Comparison of ENCODE assay signal across 10 mouse cellular contexts in genomic region chr3:90084790-90085189, GRCm38 (mm10). TPM values are rescaled to one million over a fixed set of nuclear protein-coding genes. Genes with fewer than 3 reads are reported as not detected.
A peak's percentile ranks its signal among the peaks of the same experiment; 100 is the strongest.
DNase-seq lines count a peak whose midpoint lies in the region; ATAC-seq lines count a peak whose summit lies in the region.
"Had no signal": no experiment of that assay in that cellular context is flagged by ENCODE, and none has a peak within 500 bp of the region (broad histone marks: within the 10 kb centered on the region; RNA-seq: fewer than 3 reads in every experiment).

No protein-coding gene starts in this region.

- WGBS in midbrain, embryonic 12.5 days = 82% methylated on average over 4 of the region's 4 CpGs
- 87% methylated on average over 4 of the region's 4 CpGs for WGBS in midbrain, embryonic 11.5 days
- WGBS in heart, embryonic 16.5 days = 49% methylated on average over 4 of the region's 4 CpGs
- 60% methylated on average over 4 of the region's 4 CpGs for WGBS in stomach, embryonic 15.5 days

- H3K27me3 ChIP-seq in midbrain, embryonic 12.5 days = no peaks in the 10 kb centered on the region
- no peaks in the 10 kb centered on the region for H3K27me3 ChIP-seq in midbrain, embryonic 11.5 days (ENCODE audit: control insufficient read depth, insufficient read depth, low read length)
- no peaks in the 10 kb centered on the region for H3K27me3 ChIP-seq in heart, embryonic 16.5 days (ENCODE audit: control insufficient read depth, insufficient read depth, low read length)
- no peaks in the 10 kb centered on the region for H3K27me3 ChIP-seq in stomach, embryonic 15.5 days (replicated peaks)

- H3K36me3 ChIP-seq in midbrain, embryonic 12.5 days = peaks cover 39% of the 10 kb centered on the region
- H3K36me3 ChIP-seq in midbrain, embryonic 11.5 days (ENCODE audit: control insufficient read depth, insufficient read depth, low read length) = peaks cover 6% of the 10 kb centered on the region; the same call in 1 of the 2 replicates
- H3K36me3 ChIP-seq in heart, embryonic 16.5 days (ENCODE audit: control insufficient read depth, insufficient read depth) = peaks cover 29% of the 10 kb centered on the region
- peaks cover 25% of the 10 kb centered on the region for H3K36me3 ChIP-seq in stomach, embryonic 15.5 days

- no peak overlapping the region for H3K9ac ChIP-seq in midbrain, embryonic 12.5 days (replicated peaks)
- no peak overlapping the region for H3K9ac ChIP-seq in midbrain, embryonic 11.5 days (ENCODE audit: low read length)
- H3K9ac ChIP-seq in heart, embryonic 16.5 days (ENCODE audit: low read length) = no peak overlapping the region
- H3K9ac ChIP-seq in stomach, embryonic 15.5 days = no peak overlapping the region

- H3K4me1 ChIP-seq in midbrain, embryonic 12.5 days = peaks cover 37% of the 10 kb centered on the region
- peaks cover 23% of the 10 kb centered on the region for H3K4me1 ChIP-seq in midbrain, embryonic 11.5 days (ENCODE audit: control insufficient read depth, insufficient read depth, low read length)
- peaks cover 50% of the 10 kb centered on the region for H3K4me1 ChIP-seq in heart, embryonic 16.5 days (ENCODE audit: control insufficient read depth, insufficient read depth, low read length)
- H3K4me1 ChIP-seq in stomach, embryonic 15.5 days = peaks cover 47% of the 10 kb centered on the region

- peak; percentile 43 to 54 for DNase-seq in heart, adult 18-20 months
- no peak for DNase-seq in heart, postnatal 36 days
- DNase-seq in midbrain, embryonic 11.5 days (ENCODE audit: low spot score, missing footprints) = no peak
- DNase-seq in ovary, postnatal 14 days (ENCODE audit: low spot score) = no peak
- no peak for DNase-seq in adrenal gland, adult (ENCODE audit: inconsistent age in 2 of 2, low spot score in 1 of 2)
- DNase-seq: adrenal gland, adult 8-10 months; thymus, adult 18-20 months had no signal

- H3K27ac ChIP-seq in midbrain, embryonic 12.5 days (replicated peaks) = 0 out of 2 replicates have a peak overlapping the region, but pooled peaks have one; percentile 12
- no peak overlapping the region for H3K27ac ChIP-seq in midbrain, embryonic 11.5 days (ENCODE audit: low read depth, low read length)
- peak overlapping the region; percentile 25; the same call in 1 of the 2 replicates for H3K27ac ChIP-seq in heart, embryonic 16.5 days (ENCODE audit: low read length)
- H3K27ac ChIP-seq in stomach, embryonic 15.5 days = peak overlapping the region; percentile 77; the same call in 1 of the 2 replicates

- intact Hi-C loops in heart, postnatal 36 days (cut with DNase I) = no loop called here

- no peaks in the 10 kb centered on the region for H3K9me3 ChIP-seq in midbrain, embryonic 12.5 days
- no peaks in the 10 kb centered on the region for H3K9me3 ChIP-seq in midbrain, embryonic 11.5 days (ENCODE audit: control insufficient read depth, low read length)
- H3K9me3 ChIP-seq in heart, embryonic 16.5 days (replicated peaks; ENCODE audit: control insufficient read depth, low read length) = no peaks in the 10 kb centered on the region
- H3K9me3 ChIP-seq in stomach, embryonic 15.5 days = no peaks in the 10 kb centered on the region

- ATAC-seq in midbrain, embryonic 12.5 days (ENCODE audit: low FRiP score, low read depth) = no peak
- ATAC-seq in midbrain, embryonic 11.5 days (ENCODE audit: low FRiP score) = no peak
- ATAC-seq in heart, embryonic 16.5 days (replicated peaks; ENCODE audit: extremely low read depth, insufficient read depth, low FRiP score) = no peak
- no peak for ATAC-seq in stomach, embryonic 15.5 days (ENCODE audit: insufficient read depth, low FRiP score, low read depth)

- no peak overlapping the region for H3K4me3 ChIP-seq in midbrain, embryonic 12.5 days
- no peak overlapping the region for H3K4me3 ChIP-seq in midbrain, embryonic 11.5 days (ENCODE audit: low read depth, low read length)
- no peak overlapping the region for H3K4me3 ChIP-seq in heart, embryonic 16.5 days (ENCODE audit: low read length)
- H3K4me3 ChIP-seq in stomach, embryonic 15.5 days (replicated peaks) = no peak overlapping the region

- no peak overlapping the region for H3K4me2 ChIP-seq in midbrain, embryonic 12.5 days (replicated peaks)
- no peak overlapping the region for H3K4me2 ChIP-seq in midbrain, embryonic 11.5 days
- peak overlapping the region; percentile 4; the same call in 1 of the 2 replicates for H3K4me2 ChIP-seq in heart, embryonic 16.5 days (ENCODE audit: low read depth, low read length)
- no peak overlapping the region; the same call in 1 of the 2 replicates for H3K4me2 ChIP-seq in stomach, embryonic 15.5 days

RNA-seq across cellular contexts. Expression of gene Tpm3, which starts 12.3 kb away (rescaled TPM):
- total RNA-seq in heart, adult 18-20 months (2021) = 10 to 100 TPM; 42.9 to 46.2 TPM
- 10 to 100 TPM; 50.9 to 56.1 TPM for total RNA-seq in heart, postnatal 36 days (2021)
- polyA plus RNA-seq in midbrain, embryonic 12.5 days (2016; fragmentation: Nextera tagmentation; extraction: Ambion mirVana) = 454 and 459 TPM in 2 replicates
- 499 and 533 TPM in 2 replicates for polyA plus RNA-seq in midbrain, embryonic 11.5 days (2014; fragmentation: Nextera tagmentation; extraction: Ambion mirVana)
- 267 and 298 TPM in 2 replicates for polyA plus RNA-seq in heart, embryonic 16.5 days (2015; fragmentation: Nextera tagmentation; extraction: Ambion mirVana)
- 505 and 543 TPM in 2 replicates for polyA plus RNA-seq in stomach, embryonic 15.5 days (2015; fragmentation: Nextera tagmentation; extraction: Ambion mirVana)

RNA-seq across cellular contexts. Expression of gene Nup210l, which starts 19.1 kb away (rescaled TPM):
- total RNA-seq in heart, adult 18-20 months (2021) = under 1 TPM; 0.12 to 0.18 TPM
- under 1 TPM; 0.11 TPM for total RNA-seq in heart, postnatal 36 days (2021)
- polyA plus RNA-seq in midbrain, embryonic 12.5 days (2016; fragmentation: Nextera tagmentation; extraction: Ambion mirVana) = 0.54 and 0.57 TPM in 2 replicates
- 0.57 and 0.60 TPM in 2 replicates for polyA plus RNA-seq in midbrain, embryonic 11.5 days (2014; fragmentation: Nextera tagmentation; extraction: Ambion mirVana)
- polyA plus RNA-seq in heart, embryonic 16.5 days (2015; fragmentation: Nextera tagmentation; extraction: Ambion mirVana) = 0.25 and 0.32 TPM in 2 replicates
- 0.19 and 0.27 TPM in 2 replicates for polyA plus RNA-seq in stomach, embryonic 15.5 days (2015; fragmentation: Nextera tagmentation; extraction: Ambion mirVana)

RNA-seq across cellular contexts. Expression of gene Ubap2l, which starts 32.4 kb away (rescaled TPM):
- total RNA-seq in heart, adult 18-20 months (2021) = 100 to 1,000 TPM in 1 of 2 experiments, 10 to 100 TPM in 1; 83.7 to 107 TPM
- 100 to 1,000 TPM; 101 to 121 TPM for total RNA-seq in heart, postnatal 36 days (2021)
- polyA plus RNA-seq in midbrain, embryonic 12.5 days (2016; fragmentation: Nextera tagmentation; extraction: Ambion mirVana) = 207 and 222 TPM in 2 replicates
- polyA plus RNA-seq in midbrain, embryonic 11.5 days (2014; fragmentation: Nextera tagmentation; extraction: Ambion mirVana) = 209 and 218 TPM in 2 replicates
- polyA plus RNA-seq in heart, embryonic 16.5 days (2015; fragmentation: Nextera tagmentation; extraction: Ambion mirVana) = 111 and 146 TPM in 2 replicates
- 170 and 189 TPM in 2 replicates for polyA plus RNA-seq in stomach, embryonic 15.5 days (2015; fragmentation: Nextera tagmentation; extraction: Ambion mirVana)

RNA-seq across cellular contexts. Expression of gene 4933434E20Rik, which starts 33.4 kb away (rescaled TPM):
- total RNA-seq in heart, adult 18-20 months (2021) = 10 to 100 TPM; 92.4 to 97.6 TPM
- total RNA-seq in heart, postnatal 36 days (2021) = 10 to 100 TPM; 84.0 to 87.6 TPM
- 185 and 204 TPM in 2 replicates for polyA plus RNA-seq in midbrain, embryonic 12.5 days (2016; fragmentation: Nextera tagmentation; extraction: Ambion mirVana)
- polyA plus RNA-seq in midbrain, embryonic 11.5 days (2014; fragmentation: Nextera tagmentation; extraction: Ambion mirVana) = 207 and 227 TPM in 2 replicates
- 147 and 151 TPM in 2 replicates for polyA plus RNA-seq in heart, embryonic 16.5 days (2015; fragmentation: Nextera tagmentation; extraction: Ambion mirVana)
- polyA plus RNA-seq in stomach, embryonic 15.5 days (2015; fragmentation: Nextera tagmentation; extraction: Ambion mirVana) = 163 and 166 TPM in 2 replicates

Comparison
In these comparisons a context has a peak if more than half of its experiments do, and no peak if none do; other contexts are left out.
1. DNase-seq: peak in heart, adult 18-20 months (2 of 2); none in heart, postnatal 36 days (0 of 2), midbrain, embryonic 11.5 days (single experiment), ovary, postnatal 14 days (single experiment) and adrenal gland, adult (0 of 2).